Mouse (Mus musculus) limb, embryonic 10.5 days (tissue): Measurements from ENCODE around the gene C130074G19Rik. TPM values are rescaled to one million over a fixed set of nuclear protein-coding genes. Genes with fewer than 3 reads are reported as not detected.
A peak's percentile ranks its signal among the peaks of the same experiment; 100 is the strongest.

Experiments
- DNase-seq: peaks from one replicate; pipeline ENCODE4 v3.0.0-alpha.2; 2017; ENCODE audit warnings: low spot score
- H3K27ac ChIP-seq: fragments of 300-500 bp; sonication (generic); 2 replicates; pipeline ENCODE4 v1.5.1; 2016; ENCODE audit warnings: mild to moderate bottlenecking
- H3K27me3 ChIP-seq: fragments of 300-500 bp; sonication (generic); 2 replicates; pipeline ENCODE4 v1.6.1; 2016; ENCODE audit warnings: low read depth, mild to moderate bottlenecking; ENCODE audit not compliant: poor library complexity, severe bottlenecking
- H3K36me3 ChIP-seq: fragments of 300-500 bp; sonication (generic); 2 replicates; pipeline ENCODE4 v1.6.1; 2016; ENCODE audit warnings: mild to moderate bottlenecking, moderate library complexity
- H3K4me1 ChIP-seq: fragments of 300-500 bp; sonication (generic); 2 replicates; pipeline ENCODE4 v1.6.1; 2016
- H3K4me3 ChIP-seq: fragments of 300-500 bp; sonication (generic); 2 replicates; pipeline ENCODE4 v1.5.1; 2016; ENCODE audit warnings: mild to moderate bottlenecking, moderate library complexity
- H3K9me3 ChIP-seq: fragments of 300-500 bp; sonication (generic); replicated peaks from 2 replicates; pipeline ENCODE4 v1.6.1; 2016; ENCODE audit warnings: mild to moderate bottlenecking
- WGBS: fragments of 180-500 bp; shearing (Covaris S2); methylation state at CpG from one replicate; pipeline ENCODE4 v1.1.7; 2016; 5-methylcytosine and 5-hydroxymethylcytosine counted together
- microRNA counts: library from miRNA; unstranded; fragments of <30 nt; microRNA quantifications from one replicate; lab custom pipeline; 2017
- microRNA-seq: library from miRNA; unstranded; fragments of <30 nt; microRNA quantifications from one replicate; pipeline ENCODE4, GENCODE M21; 2017
- polyA plus RNA-seq: library from polyadenylated mRNA; unstranded; fragments of >200 nt; fragmentation: Nextera tagmentation; extraction: Ambion mirVana; gene quantifications from 2 replicates; pipeline ENCODE4 v1.2.1, GENCODE M21; 2016

Gene C130074G19Rik
- polyA plus RNA-seq, 1 experiment from 2014 or later: 0.48 TPM

DNA sequence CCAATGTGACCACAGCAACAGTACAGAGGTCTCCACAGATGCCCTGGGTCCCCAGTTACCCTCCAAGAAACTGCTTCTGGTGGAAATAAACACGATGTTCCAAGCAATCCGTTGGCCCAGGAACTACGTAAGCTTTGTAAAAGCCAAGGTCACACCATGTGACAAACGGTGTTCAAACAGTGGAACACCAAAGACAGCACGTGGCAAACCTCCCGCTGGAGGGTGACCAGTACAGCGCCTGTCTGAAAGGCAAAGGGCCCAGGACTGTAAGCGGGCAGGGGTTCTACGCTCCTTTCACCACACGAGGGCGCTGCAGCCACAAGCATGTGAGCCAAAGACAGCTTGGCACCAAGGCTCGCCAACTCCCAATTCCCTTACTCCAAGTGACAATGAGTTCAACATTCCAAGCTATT is 58.6 kb downstream of the C130074G19Rik start:
- Histone ChIP-seq H3K9me3 (no peaks in the 10 kb centered on the region), H3K27ac (no peak overlapping the region), H3K4me1 (peaks cover 18% of the 10 kb centered on the region), H3K36me3 (peaks cover 11% of the 10 kb centered on the region; the same call in 1 of the 2 replicates), H3K27me3 (0 out of 2 replicates have a peak, but pooled peaks cover 5% of the 10 kb centered on the region), H3K4me3 (no peak overlapping the region)
- peak; percentile 95 for DNase-seq
- 6% methylated on average over 12 of the region's 12 CpGs for WGBS

DNA sequence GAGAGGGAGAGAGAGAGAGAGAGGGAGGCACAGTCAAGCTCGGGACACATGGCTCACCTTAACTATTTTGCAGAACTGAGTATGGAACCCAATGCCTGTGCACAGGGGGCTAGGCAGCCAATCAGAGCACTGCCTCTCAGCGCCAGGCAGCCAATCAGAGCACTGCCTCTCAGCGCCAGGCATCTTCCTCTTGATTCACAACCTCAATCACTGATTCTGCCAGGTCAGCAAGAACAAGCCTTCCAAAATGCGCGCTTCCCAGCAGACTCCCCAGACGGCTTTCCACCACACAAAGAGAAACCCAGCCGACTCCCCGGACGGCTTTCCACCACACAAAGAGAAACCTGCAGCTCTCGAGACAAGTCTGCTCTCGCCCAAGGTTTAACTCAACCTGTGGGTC is 60.3 kb downstream of the C130074G19Rik start:
- 20% methylated on average over 11 of the region's 11 CpGs for WGBS
- H3K4me1 ChIP-seq: peaks cover 18% of the 10 kb centered on the region
- H3K36me3 ChIP-seq: peaks cover 23% of the 10 kb centered on the region
- peak overlapping the region; percentile 32 for H3K4me3 ChIP-seq
- 0 out of 2 replicates have a peak overlapping the region, but pooled peaks have one; percentile 30 for H3K27ac ChIP-seq
- H3K9me3 ChIP-seq: no peaks in the 10 kb centered on the region
- 0 out of 2 replicates have a peak, but pooled peaks cover 5% of the 10 kb centered on the region for H3K27me3 ChIP-seq
- peak; percentile 59 for DNase-seq

MicroRNAs encoded within 50 kb of the gene (microRNA counts, 519-probe panel; counts per million panel counts)
- 684 counts per million, percentile 72 among the panel's probes with 10 or more counts for microRNA mmu-miR-1981 (lab: Ali Mortazavi, UCI)

Small RNAs within 50 kb of the gene (microRNA-seq; reads per million reads assigned to microRNA genes)
- gene Mir1981: 111 reads per million, percentile 49 among the genes with 10 or more reads in this experiment

Other genes with a start within 250 kb of the C130074G19Rik start
- gene Hlx, start 150.6 kb downstream of the C130074G19Rik start, polyA plus RNA-seq: 7.2 and 9.5 TPM in 2 replicates
- gene Marc1, start 71.9 kb downstream of the C130074G19Rik start, polyA plus RNA-seq: 0.15 and 0.24 TPM in 2 replicates
- 68.9 and 84.4 TPM in 2 replicates for gene Marc2, start 36.8 kb downstream of the C130074G19Rik start, polyA plus RNA-seq
- gene Mark1, start 116.4 kb upstream of the C130074G19Rik start, polyA plus RNA-seq: 2.2 and 2.4 TPM in 2 replicates